Mouse (Mus musculus) G1E-ER4 (cell line): ENCODE results near the gene Rtn4rl2. TPM values are rescaled to one million over a fixed set of nuclear protein-coding genes. Genes with fewer than 3 reads are reported as not detected.

Source experiments
- GATA1 ChIP-seq: IDR thresholded peaks from one replicate; pipeline ENCODE4 v1.8.0; 2012; ENCODE audit warnings: low read length, inconsistent platforms
- polyA plus RNA-seq: library from polyadenylated mRNA; stranded (reverse); fragments of >175 nt; gene quantifications from 2 replicates; pipeline ENCODE4 v1.2.3, GENCODE M21; 2012

The Rtn4rl2 gene
- polyA plus RNA-seq, 1 experiment, result not detected

GRCm38 (mm10) chr2:84865616-84866571 lies 20.6 kb downstream of the Rtn4rl2 start:
- no peak for TF ChIP-seq GATA1

- TF ChIP-seq GATA1, result no peak
Measured at GRCm38 (mm10) chr2:84862231-84862630, 24.3 kb downstream of the Rtn4rl2 start.

GRCm38 (mm10) chr2:84861430-84861829 lies 25.1 kb downstream of the Rtn4rl2 start:
- no peak for TF ChIP-seq GATA1

GRCm38 (mm10) chr2:84859991-84860780 lies 26.3 kb downstream of the Rtn4rl2 start:
- no peak for TF ChIP-seq GATA1

GRCm38 (mm10) chr2:84858551-84858950 lies 28.0 kb downstream of the Rtn4rl2 start:
- no peak for TF ChIP-seq GATA1

GRCm38 (mm10) chr2:84855732-84856131 lies 30.8 kb downstream of the Rtn4rl2 start:
- no peak for TF ChIP-seq GATA1

- no peak for TF ChIP-seq GATA1
Measured at GRCm38 (mm10) chr2:84851130-84852040, 35.1 kb downstream of the Rtn4rl2 start.

- no peak for TF ChIP-seq GATA1
Measured at GRCm38 (mm10) chr2:84850407-84851129, 35.9 kb downstream of the Rtn4rl2 start.

- TF ChIP-seq GATA1, result no peak
Measured at GRCm38 (mm10) chr2:84845226-84845625, 41.3 kb downstream of the Rtn4rl2 start.

GRCm38 (mm10) chr2:84843654-84844053 lies 42.9 kb downstream of the Rtn4rl2 start:
- no peak for TF ChIP-seq GATA1

- no peak for TF ChIP-seq GATA1
Measured at GRCm38 (mm10) chr2:84841905-84842304, 44.6 kb downstream of the Rtn4rl2 start.

GRCm38 (mm10) chr2:84840748-84841563 lies 45.6 kb downstream of the Rtn4rl2 start:
- TF ChIP-seq GATA1, result no peak

- no peak for TF ChIP-seq GATA1
Measured at GRCm38 (mm10) chr2:84840016-84840747, 46.3 kb downstream of the Rtn4rl2 start.
